In genomic region chr1:178317275-178318001, GRCm38 (mm10) we compare ENCODE assay signal across 8 mouse cellular contexts. TPM values are rescaled to one million over a fixed set of nuclear protein-coding genes. Genes with fewer than 3 reads are reported as not detected.
A peak's percentile ranks its signal among the peaks of the same experiment; 100 is the strongest.
DNase-seq lines count a peak whose midpoint lies in the region; ATAC-seq lines count a peak whose summit lies in the region.

No protein-coding gene starts in this region.

- H3K4me2 ChIP-seq in kidney, embryonic 16.5 days (replicated peaks; ENCODE audit: low read depth, low read length) = peak overlapping the region; percentile 72
- H3K4me2 ChIP-seq in hindbrain, embryonic 14.5 days (replicated peaks) = peak overlapping the region; percentile 97
- peak overlapping the region; percentile 80 for H3K4me2 ChIP-seq in midbrain, embryonic 16.5 days (ENCODE audit: low read length)

- peaks cover 22% of the 10 kb centered on the region for H3K4me1 ChIP-seq in kidney, embryonic 16.5 days (ENCODE audit: insufficient read depth, low read length)
- peaks cover 34% of the 10 kb centered on the region for H3K4me1 ChIP-seq in hindbrain, embryonic 14.5 days (replicated peaks; ENCODE audit: control insufficient read depth, insufficient read depth, low read length)
- peaks cover 33% of the 10 kb centered on the region for H3K4me1 ChIP-seq in midbrain, embryonic 16.5 days (ENCODE audit: control insufficient read depth, insufficient read depth, low read length)

- intact Hi-C loops in left cerebral cortex, postnatal 4 days (cut with DNase I) = loop anchor here (2.0 to 5.0 kb wide), 2 partner anchors 40 to 131 kb away; no protein-coding TSS in a partner anchor

- no peaks in the 10 kb centered on the region for H3K9me3 ChIP-seq in kidney, embryonic 16.5 days (ENCODE audit: low read length)
- no peaks in the 10 kb centered on the region for H3K9me3 ChIP-seq in hindbrain, embryonic 14.5 days (ENCODE audit: control insufficient read depth, low read length)
- no peaks in the 10 kb centered on the region for H3K9me3 ChIP-seq in midbrain, embryonic 16.5 days (replicated peaks; ENCODE audit: control insufficient read depth, low read length, poor library complexity, severe bottlenecking)

- H3K9ac ChIP-seq in kidney, embryonic 16.5 days (replicated peaks; ENCODE audit: low read length) = no peak overlapping the region; the same call in 1 of the 2 replicates
- H3K9ac ChIP-seq in hindbrain, embryonic 14.5 days = peak overlapping the region; percentile 82
- peak overlapping the region; percentile 91 for H3K9ac ChIP-seq in midbrain, embryonic 16.5 days (ENCODE audit: low read depth, low read length)

- H3K36me3 ChIP-seq in kidney, embryonic 16.5 days (ENCODE audit: insufficient read depth, low read length) = peaks cover 12% of the 10 kb centered on the region
- peaks cover 18% of the 10 kb centered on the region for H3K36me3 ChIP-seq in hindbrain, embryonic 14.5 days (replicated peaks; ENCODE audit: control insufficient read depth, insufficient read depth)
- 0 out of 2 replicates have a peak, but pooled peaks cover 5% of the 10 kb centered on the region for H3K36me3 ChIP-seq in midbrain, embryonic 16.5 days (ENCODE audit: control insufficient read depth, insufficient read depth, low read length)

- no peak for DNase-seq in kidney, adult 9 months
- DNase-seq in brain, adult 2 months (ENCODE audit: low read depth, low spot score) = peak; percentile 58
- peak; percentile 61 for DNase-seq in hindbrain, embryonic 14.5 days (ENCODE audit: low spot score)
- no peak for DNase-seq in T-cell, adult 2 months (ENCODE audit: low spot score)
- DNase-seq in left cerebral cortex, postnatal 4 days = no peak
- no peak for DNase-seq in layer of hippocampus, adult 8-10 months (ENCODE audit: low spot score in 2 of 2)

- peak overlapping the region; percentile 78 for H3K4me3 ChIP-seq in kidney, embryonic 16.5 days (ENCODE audit: low read length)
- H3K4me3 ChIP-seq in hindbrain, embryonic 14.5 days (replicated peaks; ENCODE audit: low read length) = peak overlapping the region; percentile 70
- H3K4me3 ChIP-seq in midbrain, embryonic 16.5 days (ENCODE audit: low read depth, low read length) = peak overlapping the region; percentile 58

- 35% methylated on average over 10 of the region's 10 CpGs for WGBS in kidney, embryonic 16.5 days
- WGBS in hindbrain, embryonic 14.5 days = 43% methylated on average over 10 of the region's 10 CpGs
- 34% methylated on average over 10 of the region's 10 CpGs for WGBS in midbrain, embryonic 16.5 days

- peak overlapping the region; percentile 99; the same call in 1 of the 2 replicates for H3K27ac ChIP-seq in kidney, embryonic 16.5 days (ENCODE audit: low read length)
- H3K27ac ChIP-seq in hindbrain, embryonic 14.5 days = peak overlapping the region; percentile 100
- H3K27ac ChIP-seq in midbrain, embryonic 16.5 days (ENCODE audit: low read length) = peak overlapping the region; percentile 100

- H3K27me3 ChIP-seq in kidney, embryonic 16.5 days (ENCODE audit: insufficient read depth, low read length) = no peaks in the 10 kb centered on the region
- H3K27me3 ChIP-seq in hindbrain, embryonic 14.5 days (ENCODE audit: control insufficient read depth, insufficient read depth, low read length) = no peaks in the 10 kb centered on the region
- H3K27me3 ChIP-seq in midbrain, embryonic 16.5 days (ENCODE audit: control insufficient read depth, insufficient read depth, low read depth, low read length) = no peaks in the 10 kb centered on the region

- ATAC-seq in kidney, embryonic 16.5 days (ENCODE audit: low FRiP score, low TSS enrichment) = no peak
- ATAC-seq in hindbrain, embryonic 14.5 days (ENCODE audit: low FRiP score) = no peak
- no peak for ATAC-seq in midbrain, embryonic 16.5 days

RNA-seq across cellular contexts. Expression of gene Cox20, which starts 1.5 kb away (rescaled TPM):
- polyA plus RNA-seq in kidney, embryonic 16.5 days (2015; fragmentation: Nextera tagmentation; extraction: Ambion mirVana) = 111 and 124 TPM in 2 replicates
- 102 and 134 TPM in 2 replicates for polyA plus RNA-seq in hindbrain, embryonic 14.5 days (2014; fragmentation: Nextera tagmentation; extraction: Ambion mirVana)
- 100 and 120 TPM in 2 replicates for polyA plus RNA-seq in midbrain, embryonic 16.5 days (2015; fragmentation: Nextera tagmentation; extraction: Ambion mirVana)
- total RNA-seq in left cerebral cortex, postnatal 4 days (2021) = 10 to 100 TPM; 43.5 to 54.6 TPM
- 10 to 100 TPM; 28.6 to 37.8 (median 30.5) TPM for total RNA-seq in layer of hippocampus, adult 8-10 months (2022)

RNA-seq across cellular contexts. Expression of gene Hnrnpu, which starts 20.2 kb away (rescaled TPM):
- polyA plus RNA-seq in kidney, embryonic 16.5 days (2015; fragmentation: Nextera tagmentation; extraction: Ambion mirVana) = 259 and 263 TPM in 2 replicates
- 313 and 339 TPM in 2 replicates for polyA plus RNA-seq in hindbrain, embryonic 14.5 days (2014; fragmentation: Nextera tagmentation; extraction: Ambion mirVana)
- 178 and 206 TPM in 2 replicates for polyA plus RNA-seq in midbrain, embryonic 16.5 days (2015; fragmentation: Nextera tagmentation; extraction: Ambion mirVana)
- total RNA-seq in left cerebral cortex, postnatal 4 days (2021) = 100 to 1,000 TPM; 539 to 583 TPM
- total RNA-seq in layer of hippocampus, adult 8-10 months (2022) = 100 to 1,000 TPM; 391 to 465 (median 433) TPM

Comparison
In these comparisons a context has a peak if more than half of its experiments do, and no peak if none do; other contexts are left out.
1. DNase-seq: peak in brain, adult 2 months (single experiment) and hindbrain, embryonic 14.5 days (single experiment); none in kidney, adult 9 months (single experiment), T-cell, adult 2 months (single experiment), left cerebral cortex, postnatal 4 days (single experiment) and layer of hippocampus, adult 8-10 months (0 of 2).
2. Peak in every context shown above with its lines, with median percentiles within 50 percentile points of each other: H3K27ac ChIP-seq, H3K4me2 ChIP-seq and H3K4me3 ChIP-seq.